Mouse (Mus musculus): ENCODE results near the gene Wdr54. TPM values are rescaled to one million over a fixed set of nuclear protein-coding genes. Genes with fewer than 3 reads are reported as not detected.

Gene Wdr54
- polyA plus RNA-seq, 2 experiments from 2014 or later, result 0.73 TPM; not detected in 1

GRCm38 (mm10) chr6:83125331-83125730 lies 30.9 kb downstream of the Wdr54 start, which contains the start of gene Ino80b:
Gene Ino80b, minus strand, starts transcription at chr6:83125431.
- ATAC-seq, result no peak

GRCm38 (mm10) chr6:83124851-83125312 lies 31.3 kb downstream of the Wdr54 start:
- peak; percentile 15 for ATAC-seq

GRCm38 (mm10) chr6:83122961-83123360 lies 33.2 kb downstream of the Wdr54 start:
- no peak for ATAC-seq

GRCm38 (mm10) chr6:83121863-83122710 lies 34.1 kb downstream of the Wdr54 start:
- peak; percentile 9 for ATAC-seq

- ATAC-seq, result peak; percentile 95
Measured at GRCm38 (mm10) chr6:83120930-83121862, 35.0 kb downstream of the Wdr54 start, which contains the start of gene Wbp1. Gene Wbp1, minus strand, starts transcription at chr6:83121559.

GRCm38 (mm10) chr6:83119734-83120051 lies 36.5 kb downstream of the Wdr54 start:
- no peak for ATAC-seq

- ATAC-seq, result no peak
Measured at GRCm38 (mm10) chr6:83118825-83119733, 37.1 kb downstream of the Wdr54 start.

- ATAC-seq, result no peak
Measured at GRCm38 (mm10) chr6:83118369-83118768, 37.8 kb downstream of the Wdr54 start.

- no peak for ATAC-seq
Measured at GRCm38 (mm10) chr6:83117616-83118015, 38.6 kb downstream of the Wdr54 start.

- ATAC-seq, result no peak
Measured at GRCm38 (mm10) chr6:83117165-83117438, 39.1 kb downstream of the Wdr54 start.

GRCm38 (mm10) chr6:83116373-83117164 lies 39.6 kb downstream of the Wdr54 start:
- no peak for ATAC-seq

- ATAC-seq, result peak; percentile 50
Measured at GRCm38 (mm10) chr6:83115682-83116372, 40.4 kb downstream of the Wdr54 start.

- ATAC-seq, result peak; percentile 89
Measured at GRCm38 (mm10) chr6:83115011-83115671, 41.1 kb downstream of the Wdr54 start, which contains the start of gene Mogs. Gene Mogs, plus strand, starts transcription at chr6:83115496.

GRCm38 (mm10) chr6:83111510-83112136 lies 44.6 kb downstream of the Wdr54 start:
- ATAC-seq, result no peak

GRCm38 (mm10) chr6:83108762-83109668 lies 47.2 kb downstream of the Wdr54 start, which contains the start of gene Mrpl53:
Gene Mrpl53, plus strand, starts transcription at chr6:83109040.
- peak; percentile 77 for ATAC-seq

GRCm38 (mm10) chr6:83107566-83108400 lies 48.4 kb downstream of the Wdr54 start:
- no peak for ATAC-seq

GRCm38 (mm10) chr6:83104158-83104557 lies 52.0 kb downstream of the Wdr54 start:
- ATAC-seq, result no peak
